Mouse (Mus musculus) megakaryocyte, embryonic 14.5 days (primary cell): ENCODE results near the gene Cygb. TPM values are rescaled to one million over a fixed set of nuclear protein-coding genes. Genes with fewer than 3 reads are reported as not detected.

Experiments
- H3K27me3 ChIP-seq: replicated peaks from 2 replicates; pipeline ENCODE3; 2012; ENCODE audit warnings: inconsistent platforms
- H3K36me3 ChIP-seq: replicated peaks from 2 replicates; pipeline ENCODE3; 2012; ENCODE audit warnings: low read length, inconsistent platforms, mixed read lengths
- H3K4me1 ChIP-seq: 2 replicates; pipeline ENCODE4 v1.6.1; 2012; ENCODE audit warnings: inconsistent platforms
- H3K4me3 ChIP-seq: replicated peaks from 2 replicates; pipeline ENCODE3; 2012; ENCODE audit warnings: moderate library complexity, mild to moderate bottlenecking, inconsistent platforms
- H3K9me3 ChIP-seq: 2 replicates; pipeline ENCODE4 v1.6.1; 2012; ENCODE audit warnings: inconsistent platforms
- FLI1 ChIP-seq: IDR thresholded peaks from 2 replicates; pipeline ENCODE4 v1.6.1; 2012; ENCODE audit warnings: low read length, inconsistent platforms, mixed read lengths
- GATA1 ChIP-seq: IDR thresholded peaks from 3 replicates; pipeline ENCODE4 v1.6.1; 2012; ENCODE audit warnings: mixed read lengths, low read length, inconsistent platforms, borderline replicate concordance
- polyA plus RNA-seq: library from polyadenylated mRNA; stranded (reverse); fragments of >175 nt; gene quantifications from 2 replicates; pipeline ENCODE4 v1.2.3, GENCODE M21; 2012; ENCODE audit warnings: low replicate concordance; ENCODE audit not compliant: insufficient read depth

Cygb gene
- polyA plus RNA-seq, 1 experiment = not detected

DNA sequence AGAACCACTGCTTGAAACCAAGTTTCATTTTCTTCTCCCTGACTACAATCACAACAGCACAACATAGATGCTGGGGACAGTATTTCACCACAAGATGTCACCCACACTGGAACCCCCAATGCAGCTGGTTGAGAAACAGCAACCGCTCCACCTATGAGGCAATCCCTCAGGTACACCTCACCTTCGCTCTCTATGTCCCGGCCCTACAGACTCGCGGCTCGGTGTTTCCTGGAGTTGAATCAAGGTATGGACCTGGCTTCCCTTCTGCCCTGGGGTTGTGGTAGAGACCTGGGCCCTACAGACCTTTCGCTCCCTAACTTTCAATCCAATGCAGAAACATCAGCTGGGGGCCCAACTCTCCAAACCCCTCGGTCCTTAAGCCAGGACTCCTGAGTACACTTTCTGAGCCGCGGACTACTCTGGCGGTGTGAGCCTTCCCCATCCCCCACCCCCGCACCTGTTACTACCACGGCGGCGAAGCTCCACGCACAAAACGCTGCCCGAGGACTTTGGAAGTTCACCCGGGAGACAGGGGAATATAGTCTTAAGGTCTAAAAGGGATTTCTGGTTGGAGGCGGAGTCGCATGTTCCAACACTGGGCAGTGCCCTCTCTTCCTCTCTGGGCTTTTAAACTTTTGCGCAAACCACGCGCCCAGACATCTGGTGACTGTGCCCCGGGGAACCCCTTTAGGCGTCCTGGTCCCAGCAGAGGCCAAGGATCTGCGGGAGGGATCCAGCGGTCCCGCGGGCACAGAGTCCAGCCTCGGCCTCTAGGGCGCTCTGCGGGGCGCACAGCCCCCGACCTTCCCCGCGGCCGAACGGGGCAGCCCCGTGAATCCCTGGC is 30.6 kb downstream of the Cygb start:
- Histone ChIP-seq H3K9me3 (no peaks in the 10 kb centered on the region), H3K4me1 (peaks cover 92% of the 10 kb centered on the region), H3K36me3 (peaks cover 47% of the 10 kb centered on the region), H3K4me3 (peak overlapping the region; percentile 96), H3K27me3 (no peaks in the 10 kb centered on the region)
- no peak for TF ChIP-seq GATA1
- no peak for TF ChIP-seq FLI1

DNA sequence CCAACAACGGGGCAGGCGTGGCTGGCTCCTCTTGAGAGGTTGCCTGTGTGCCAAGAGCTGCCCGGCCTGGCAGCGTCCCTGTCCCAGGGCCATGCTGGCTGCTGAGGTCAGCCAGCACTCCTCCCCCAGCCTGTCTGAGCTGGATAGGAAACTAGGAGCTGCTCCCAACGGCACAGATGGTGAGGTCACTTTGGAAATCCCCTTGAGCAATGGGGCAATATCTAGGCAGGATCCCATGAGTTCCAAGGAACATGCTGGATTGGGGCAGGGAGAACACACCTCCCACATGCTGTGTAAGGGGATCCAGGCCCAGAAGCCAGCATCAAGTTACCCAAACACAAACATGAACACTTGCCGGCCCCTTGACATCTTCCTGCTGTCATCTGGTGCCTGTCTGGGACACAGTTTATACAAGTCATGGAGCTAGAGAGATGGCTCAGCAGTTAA is 32.8 kb downstream of the Cygb start:
- Histone ChIP-seq H3K27me3 (no peaks in the 10 kb centered on the region), H3K4me3 (peak overlapping the region; percentile 96), H3K36me3 (peaks cover 60% of the 10 kb centered on the region), H3K9me3 (no peaks in the 10 kb centered on the region), H3K4me1 (peaks cover 93% of the 10 kb centered on the region)
- TF ChIP-seq FLI1 (no peak), GATA1 (no peak)

GRCm38 (mm10) chr11:116620559-116621253 is 33.4 kb downstream of the Cygb start:
- H3K4me3 ChIP-seq = peak overlapping the region; percentile 96
- H3K4me1 ChIP-seq = peaks cover 94% of the 10 kb centered on the region

DNA sequence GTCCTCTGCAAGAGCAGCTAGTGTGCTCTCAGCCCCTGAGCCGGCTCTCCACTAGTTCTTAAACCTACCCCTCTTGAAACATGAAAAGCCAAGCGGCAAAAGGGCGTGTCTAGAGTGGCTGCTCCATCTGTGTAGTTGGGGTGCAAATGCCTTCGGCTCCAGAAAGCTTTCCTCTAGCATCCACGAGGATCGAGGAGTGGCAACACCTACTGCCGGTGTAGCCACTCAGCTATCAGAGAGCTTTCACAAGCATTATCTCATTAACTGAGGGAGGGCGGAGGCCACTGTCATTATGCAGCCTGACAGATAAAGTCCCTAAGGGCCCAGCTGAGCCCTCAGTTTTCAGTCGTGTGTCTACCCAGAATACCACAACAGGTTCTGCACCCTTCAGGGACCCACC is 34.0 kb downstream of the Cygb start:
- Histone ChIP-seq H3K27me3 (no peaks in the 10 kb centered on the region), H3K4me1 (peaks cover 94% of the 10 kb centered on the region), H3K36me3 (peaks cover 62% of the 10 kb centered on the region), H3K9me3 (no peaks in the 10 kb centered on the region), H3K4me3 (peak overlapping the region; percentile 96)
- TF ChIP-seq FLI1 (no peak), GATA1 (no peak)

More at GRCm38 (mm10) chr11:116620559-116621253, 33.4 kb downstream of the Cygb start:
- Histone ChIP-seq H3K9me3 (no peaks in the 10 kb centered on the region), H3K27me3 (no peaks in the 10 kb centered on the region), H3K36me3 (peaks cover 60% of the 10 kb centered on the region)
- TF ChIP-seq FLI1 = no peak
- TF ChIP-seq GATA1 = no peak

GRCm38 (mm10) chr11:116619561-116619960 is 34.6 kb downstream of the Cygb start:
- Histone ChIP-seq H3K36me3 (peaks cover 67% of the 10 kb centered on the region), H3K4me3 (peak overlapping the region; percentile 96), H3K9me3 (no peaks in the 10 kb centered on the region), H3K4me1 (peaks cover 94% of the 10 kb centered on the region), H3K27me3 (no peaks in the 10 kb centered on the region)
- no peak for TF ChIP-seq FLI1
- TF ChIP-seq GATA1 = no peak

GRCm38 (mm10) chr11:116619156-116619555 is 35.0 kb downstream of the Cygb start:
- Histone ChIP-seq H3K4me3 (peak overlapping the region; percentile 86), H3K4me1 (peaks cover 94% of the 10 kb centered on the region), H3K27me3 (no peaks in the 10 kb centered on the region), H3K36me3 (peaks cover 71% of the 10 kb centered on the region), H3K9me3 (no peaks in the 10 kb centered on the region)
- TF ChIP-seq GATA1 (no peak), FLI1 (no peak)

- no peak for TF ChIP-seq GATA1
- TF ChIP-seq FLI1 = no peak
- Histone ChIP-seq H3K9me3 (no peaks in the 10 kb centered on the region), H3K27me3 (no peaks in the 10 kb centered on the region), H3K4me1 (peaks cover 99% of the 10 kb centered on the region), H3K4me3 (peak overlapping the region; percentile 86), H3K36me3 (peaks cover 76% of the 10 kb centered on the region)
Measured at GRCm38 (mm10) chr11:116618666-116619065, 35.4 kb downstream of the Cygb start.

- Histone ChIP-seq H3K4me3 (peak overlapping the region; percentile 86), H3K9me3 (no peaks in the 10 kb centered on the region), H3K4me1 (peaks cover 100% of the 10 kb centered on the region), H3K36me3 (peaks cover 80% of the 10 kb centered on the region), H3K27me3 (no peaks in the 10 kb centered on the region)
- TF ChIP-seq FLI1 = no peak
- no peak for TF ChIP-seq GATA1
Measured at GRCm38 (mm10) chr11:116617641-116618040, 36.5 kb downstream of the Cygb start.

DNA sequence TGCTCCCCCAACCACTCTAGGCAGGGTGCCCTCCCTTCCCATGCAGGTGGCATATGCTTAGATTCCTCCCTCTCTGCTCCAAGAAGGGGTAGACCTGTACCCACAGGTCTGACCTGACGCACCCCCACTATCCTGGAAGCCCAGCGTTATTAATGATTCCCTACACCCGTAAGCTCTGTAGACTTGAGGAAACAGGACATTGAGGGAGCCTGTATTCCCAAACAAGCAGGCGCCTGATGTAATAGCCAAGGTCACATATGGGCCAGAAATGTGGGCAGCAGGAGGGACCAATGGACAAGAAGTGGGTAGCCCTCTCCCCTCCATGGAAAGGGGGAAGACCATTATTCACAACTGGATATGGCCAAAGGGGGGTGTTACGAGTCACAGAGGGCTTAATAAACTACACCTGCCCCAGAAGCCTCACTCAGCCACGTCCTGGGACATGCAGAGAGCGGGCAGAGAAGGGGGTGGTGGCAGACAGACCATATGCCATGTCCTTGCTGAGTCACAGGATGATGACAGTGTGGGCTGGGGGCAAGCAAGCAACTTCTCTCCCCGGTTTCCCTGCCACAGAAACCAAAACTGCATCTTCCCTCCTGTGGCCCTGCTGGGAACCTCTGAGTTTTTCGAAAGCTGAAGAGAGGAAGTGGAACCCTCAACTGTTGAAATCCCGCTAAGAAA is 37.5 kb downstream of the Cygb start:
- Histone ChIP-seq H3K4me3 (peak overlapping the region; percentile 89), H3K4me1 (peaks cover 100% of the 10 kb centered on the region), H3K9me3 (no peaks in the 10 kb centered on the region), H3K27me3 (no peaks in the 10 kb centered on the region), H3K36me3 (peaks cover 79% of the 10 kb centered on the region)
- no peak for TF ChIP-seq GATA1
- TF ChIP-seq FLI1 = no peak
